Mouse (Mus musculus): ENCODE results near the gene Plac1. TPM values are rescaled to one million over a fixed set of nuclear protein-coding genes. Genes with fewer than 3 reads are reported as not detected.

The Plac1 gene
- total and polyA plus RNA-seq, 3 experiments: not detected

GRCm38 (mm10) chrX:53040138-53040537 lies 199.8 kb downstream of the Plac1 start:
- Histone ChIP-seq H3K27ac (ENCODE audit: control insufficient read depth, low read depth, low read length) (no peak overlapping the region), H3K36me3 (ENCODE audit: control insufficient read depth in 1 of 2, insufficient read depth in 2 of 2, low read length in 2 of 2) (peaks cover 0 to 2% of the 10 kb centered on the region in 2 experiments; a peak in 1 of 4 replicates), H3K9me3 (replicated peaks; ENCODE audit: insufficient read depth, low read length) (no peaks in the 10 kb centered on the region), H3K4me1 (ENCODE audit: control insufficient read depth in 1 of 2, insufficient read depth in 2 of 2, low read length in 2 of 2) (no peaks in the 10 kb centered on the region), H3K4me3 (ENCODE audit: control insufficient read depth in 1 of 2, insufficient read depth in 1 of 2, low read depth in 2 of 2, low read length in 2 of 2) (no peak overlapping the region), H3K9ac (ENCODE audit: control insufficient read depth, low read depth, low read length, poor library complexity, severe bottlenecking) (no peak overlapping the region), H3K27me3 (ENCODE audit: control insufficient read depth in 1 of 2, insufficient read depth in 2 of 2, low read length in 2 of 2) (no peaks in the 10 kb centered on the region), H3K79me2 (ENCODE audit: control insufficient read depth, insufficient read depth, low read length, poor library complexity) (no peaks in the 10 kb centered on the region)
- no peak for TF ChIP-seq NRF1 (IDR thresholded peaks at IDR 0.05; ENCODE audit: insufficient read depth, low read depth, low read length, poor library complexity, severe bottlenecking)
- no peak for TF ChIP-seq POLR2AphosphoS2 (IDR thresholded peaks at IDR 0.05; ENCODE audit: low read length)
- no peak for TF ChIP-seq BHLHE40 (IDR thresholded peaks at IDR 0.05; ENCODE audit: borderline replicate concordance, low read depth, low read length)
- no peak for TF ChIP-seq POLR2A (IDR thresholded peaks at IDR 0.05; ENCODE audit: control insufficient read depth in 1 of 2, insufficient read depth in 1 of 2, low read depth in 1 of 2, low read length in 2 of 2, poor library complexity in 1 of 2)
- TF ChIP-seq ETS1 (IDR thresholded peaks at IDR 0.05; ENCODE audit: low read depth, low read length): no peak
- no peak for TF ChIP-seq MXI1 (IDR thresholded peaks at IDR 0.05; ENCODE audit: low read depth, low read length)
- no peak for TF ChIP-seq MAX (IDR thresholded peaks at IDR 0.05; ENCODE audit: low read length)
- TF ChIP-seq POLR2AphosphoS5 (IDR thresholded peaks at IDR 0.05; ENCODE audit: borderline replicate concordance, low read depth, low read length): no peak
- no peak for TF ChIP-seq ZC3H11A (IDR thresholded peaks at IDR 0.05; ENCODE audit: low read depth, low read length)
- DNase-seq (ENCODE audit: low read depth, low spot score): no peak

GRCm38 (mm10) chrX:53039651-53040050 lies 200.3 kb downstream of the Plac1 start:
- H3K9me3 ChIP-seq (replicated peaks; ENCODE audit: insufficient read depth, low read length): no peaks in the 10 kb centered on the region
- no peak overlapping the region for H3K27ac ChIP-seq (ENCODE audit: control insufficient read depth, low read depth, low read length)
- no peaks in the 10 kb centered on the region for H3K36me3 ChIP-seq (ENCODE audit: control insufficient read depth in 1 of 2, insufficient read depth in 2 of 2, low read length in 2 of 2)
- H3K4me3 ChIP-seq (ENCODE audit: control insufficient read depth in 1 of 2, insufficient read depth in 1 of 2, low read depth in 2 of 2, low read length in 2 of 2): no peak overlapping the region
- no peaks in the 10 kb centered on the region for H3K79me2 ChIP-seq (ENCODE audit: control insufficient read depth, insufficient read depth, low read length, poor library complexity)
- TF ChIP-seq ZC3H11A (IDR thresholded peaks at IDR 0.05; ENCODE audit: low read depth, low read length) (no peak), EP300 (IDR thresholded peaks at IDR 0.05; ENCODE audit: low read depth in 1 of 2, low read length in 2 of 2) (no peak)
- no peaks in the 10 kb centered on the region for H3K27me3 ChIP-seq (ENCODE audit: control insufficient read depth in 1 of 2, insufficient read depth in 2 of 2, low read length in 2 of 2)
- no peak overlapping the region for H3K9ac ChIP-seq (ENCODE audit: control insufficient read depth, low read depth, low read length, poor library complexity, severe bottlenecking)
- no peaks in the 10 kb centered on the region for H3K4me1 ChIP-seq (ENCODE audit: control insufficient read depth in 1 of 2, insufficient read depth in 2 of 2, low read length in 2 of 2)
- no peak for DNase-seq (ENCODE audit: low read depth, low spot score)

- Histone ChIP-seq H3K79me2 (ENCODE audit: control insufficient read depth, insufficient read depth, low read length, poor library complexity) (no peaks in the 10 kb centered on the region), H3K27me3 (ENCODE audit: control insufficient read depth in 1 of 2, insufficient read depth in 2 of 2, low read length in 2 of 2) (no peaks in the 10 kb centered on the region), H3K27ac (ENCODE audit: control insufficient read depth, low read depth, low read length) (no peak overlapping the region), H3K9ac (ENCODE audit: control insufficient read depth, low read depth, low read length, poor library complexity, severe bottlenecking) (no peak overlapping the region), H3K36me3 (ENCODE audit: control insufficient read depth in 1 of 2, insufficient read depth in 2 of 2, low read length in 2 of 2) (no peaks in the 10 kb centered on the region), H3K9me3 (replicated peaks; ENCODE audit: insufficient read depth, low read length) (no peaks in the 10 kb centered on the region), H3K4me1 (ENCODE audit: control insufficient read depth in 1 of 2, insufficient read depth in 2 of 2, low read length in 2 of 2) (no peaks in the 10 kb centered on the region), H3K4me3 (ENCODE audit: control insufficient read depth in 1 of 2, insufficient read depth in 1 of 2, low read depth in 2 of 2, low read length in 2 of 2) (no peak overlapping the region)
- DNase-seq (ENCODE audit: low read depth, low spot score): no peak
- TF ChIP-seq JUND (IDR thresholded peaks at IDR 0.05; ENCODE audit: low read depth, low read length) (no peak), GABPA (IDR thresholded peaks at IDR 0.05; ENCODE audit: low read depth, low read length) (no peak), TAL1 (IDR thresholded peaks at IDR 0.05; ENCODE audit: low read length) (no peak), POLR2AphosphoS5 (IDR thresholded peaks at IDR 0.05; ENCODE audit: borderline replicate concordance, low read depth, low read length) (no peak), CTCF (IDR thresholded peaks at IDR 0.05 in 2 of 3, conservative IDR thresholded peaks at IDR 0.05 in 1 of 3; ENCODE audit: control insufficient read depth in 1 of 3, insufficient read depth in 1 of 3, low read depth in 2 of 3, low read length in 3 of 3, poor library complexity in 1 of 3, severe bottlenecking in 1 of 3) (no peak), MYB (IDR thresholded peaks at IDR 0.05; ENCODE audit: low read depth, low read length) (no peak), RCOR1 (IDR thresholded peaks at IDR 0.05; ENCODE audit: low read depth, low read length) (no peak), BHLHE40 (IDR thresholded peaks at IDR 0.05; ENCODE audit: borderline replicate concordance, low read depth, low read length) (no peak)
These were observed 201.7 kb downstream of the Plac1 start for GRCm38 (mm10) chrX:53038194-53038593.
